Mouse (Mus musculus): ENCODE measurements around the gene Arhgap6.

- TF ChIP-seq CTCF (IDR thresholded peaks at IDR 0.05; ENCODE audit: extremely low read depth, insufficient read length, insufficient replicate concordance, low read depth, low read length) (no peak), POLR2A (IDR thresholded peaks at IDR 0.05; ENCODE audit: low read depth, low read length) (no peak)
These were observed 461.0 kb downstream of the Arhgap6 start for GRCm38 (mm10) chrX:169255915-169256314.

Data from small intestine, adult 2 months (tissue).